Mouse (Mus musculus) hindbrain, embryonic 12.5 days (tissue): ENCODE results near the gene Pcsk2. TPM values are rescaled to one million over a fixed set of nuclear protein-coding genes. Genes with fewer than 3 reads are reported as not detected.

Experiments
- ATAC-seq: fragments of 200-750 bp; cut with Nextera tagmentation; 2 replicates; pipeline ENCODE4 v1.8.0; 2017; ENCODE audit warnings: moderate TSS enrichment; ENCODE audit not compliant: low FRiP score
- H3K27ac ChIP-seq: fragments of 300-500 bp; sonication (generic); 2 replicates; pipeline ENCODE4 v1.5.1; 2016; ENCODE audit warnings: mild to moderate bottlenecking
- H3K27me3 ChIP-seq: fragments of 300-500 bp; sonication (generic); 2 replicates; pipeline ENCODE4 v1.6.1; 2016; ENCODE audit warnings: mild to moderate bottlenecking
- H3K36me3 ChIP-seq: fragments of 300-500 bp; sonication (generic); 2 replicates; pipeline ENCODE4 v1.6.1; 2016; ENCODE audit warnings: mild to moderate bottlenecking
- H3K4me1 ChIP-seq: fragments of 300-500 bp; sonication (generic); 2 replicates; pipeline ENCODE4 v1.6.1; 2016
- H3K4me2 ChIP-seq: fragments of 300-500 bp; sonication (generic); replicated peaks from 2 replicates; pipeline ENCODE4 v1.6.1; 2016; ENCODE audit warnings: mild to moderate bottlenecking
- H3K4me3 ChIP-seq: fragments of 300-500 bp; sonication (generic); 2 replicates; pipeline ENCODE4 v1.5.1; 2016; ENCODE audit warnings: mild to moderate bottlenecking
- H3K9ac ChIP-seq: fragments of 300-500 bp; sonication (generic); 2 replicates; pipeline ENCODE4 v1.6.1; 2016; ENCODE audit warnings: mild to moderate bottlenecking, moderate library complexity
- H3K9me3 ChIP-seq: fragments of 300-500 bp; sonication (generic); replicated peaks from 2 replicates; pipeline ENCODE4 v1.6.1; 2016; ENCODE audit warnings: mild to moderate bottlenecking
- WGBS: fragments of 180-500 bp; shearing (Covaris S2); methylation state at CpG from one replicate; pipeline ENCODE4 v1.1.7; 2016; 5-methylcytosine and 5-hydroxymethylcytosine counted together
- polyA plus RNA-seq: library from polyadenylated mRNA; unstranded; fragments of >200 nt; fragmentation: Nextera tagmentation; extraction: Ambion mirVana; gene quantifications from 2 replicates; pipeline ENCODE4 v1.2.1, GENCODE M21; 2016

Gene Pcsk2
- polyA plus RNA-seq, 1 experiment from 2014 or later = 8.6 TPM

DNA sequence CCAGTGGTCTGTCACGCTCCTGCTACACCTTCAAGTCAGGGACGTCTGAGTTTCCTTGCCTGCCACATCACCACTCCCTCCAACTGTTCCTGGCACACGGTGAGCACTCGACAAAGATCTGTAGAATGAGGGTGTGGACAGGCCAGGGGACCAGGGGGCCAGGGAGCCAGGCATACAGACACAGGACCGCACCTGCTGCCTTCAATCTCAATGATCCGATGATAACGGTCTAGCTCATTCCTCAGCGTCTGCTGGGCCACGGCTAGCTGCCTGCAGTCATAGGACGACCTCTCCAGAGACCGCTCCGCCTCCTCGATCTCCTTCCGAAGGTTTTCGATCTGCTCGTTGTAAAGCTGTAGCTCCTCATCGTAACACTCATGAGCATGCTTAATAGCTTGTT is 285.7 kb downstream of the Pcsk2 start:
- 78% methylated on average over 17 of the region's 17 CpGs for WGBS
- H3K9me3 ChIP-seq = no peaks in the 10 kb centered on the region
- no peak for ATAC-seq
- no peak overlapping the region for H3K4me3 ChIP-seq
- no peaks in the 10 kb centered on the region for H3K27me3 ChIP-seq
- H3K36me3 ChIP-seq = no peaks in the 10 kb centered on the region
- H3K27ac ChIP-seq = no peak overlapping the region
- no peaks in the 10 kb centered on the region for H3K4me1 ChIP-seq
- H3K4me2 ChIP-seq = no peak overlapping the region
- no peak overlapping the region for H3K9ac ChIP-seq

DNA sequence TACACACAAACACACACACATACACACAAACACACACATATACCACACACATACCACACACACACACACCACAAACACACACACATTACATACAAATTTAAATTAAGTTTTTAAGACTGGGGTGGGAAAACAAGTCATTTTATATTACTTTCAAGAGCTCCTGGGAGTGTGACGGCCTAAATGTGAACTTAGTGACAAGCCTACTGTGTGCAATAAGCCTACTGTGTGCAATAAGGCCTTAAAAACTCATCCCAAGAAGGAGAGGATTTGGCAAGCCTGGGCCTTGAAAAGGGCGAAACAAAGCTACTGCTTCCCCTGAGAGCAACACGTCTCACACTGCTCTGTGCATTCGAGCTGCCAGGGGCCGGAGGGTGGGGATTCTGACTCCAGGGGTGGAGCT is 286.8 kb downstream of the Pcsk2 start:
- H3K9ac ChIP-seq = peak overlapping the region; percentile 27; the same call in 1 of the 2 replicates
- no peak overlapping the region for H3K27ac ChIP-seq
- ATAC-seq = no peak
- H3K4me2 ChIP-seq = no peak overlapping the region
- H3K9me3 ChIP-seq = no peaks in the 10 kb centered on the region
- 83% methylated on average over 5 of the region's 5 CpGs for WGBS
- no peaks in the 10 kb centered on the region for H3K27me3 ChIP-seq
- no peak overlapping the region for H3K4me3 ChIP-seq
- 0 out of 2 replicates have a peak, but pooled peaks cover 4% of the 10 kb centered on the region for H3K4me1 ChIP-seq
- H3K36me3 ChIP-seq = no peaks in the 10 kb centered on the region

DNA sequence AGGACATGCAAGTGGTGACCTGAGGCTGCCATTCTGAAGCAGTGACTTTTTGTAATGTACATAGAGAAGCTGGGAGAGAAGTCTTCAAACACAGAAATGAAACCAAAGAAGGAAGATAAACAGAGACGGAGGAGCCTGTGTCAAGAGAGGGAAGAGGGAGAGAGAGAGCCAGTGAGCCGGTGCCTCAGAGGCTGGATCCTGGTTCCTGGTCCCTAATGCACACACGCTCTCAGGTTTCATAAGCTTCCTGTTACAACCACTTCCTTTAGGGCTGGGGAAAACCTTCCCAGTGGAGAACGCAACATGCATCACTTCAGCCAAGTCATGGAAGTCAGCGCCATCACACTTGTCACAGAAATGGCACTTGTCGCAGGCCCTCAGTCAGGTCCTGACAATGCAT is 288.1 kb downstream of the Pcsk2 start:
- WGBS = 76% methylated on average over 6 of the region's 6 CpGs
- Histone ChIP-seq H3K4me2 (no peak overlapping the region), H3K36me3 (no peaks in the 10 kb centered on the region), H3K9me3 (no peaks in the 10 kb centered on the region), H3K27ac (no peak overlapping the region), H3K4me3 (no peak overlapping the region), H3K4me1 (0 out of 2 replicates have a peak, but pooled peaks cover 4% of the 10 kb centered on the region), H3K27me3 (no peaks in the 10 kb centered on the region), H3K9ac (no peak overlapping the region)
- no peak for ATAC-seq

DNA sequence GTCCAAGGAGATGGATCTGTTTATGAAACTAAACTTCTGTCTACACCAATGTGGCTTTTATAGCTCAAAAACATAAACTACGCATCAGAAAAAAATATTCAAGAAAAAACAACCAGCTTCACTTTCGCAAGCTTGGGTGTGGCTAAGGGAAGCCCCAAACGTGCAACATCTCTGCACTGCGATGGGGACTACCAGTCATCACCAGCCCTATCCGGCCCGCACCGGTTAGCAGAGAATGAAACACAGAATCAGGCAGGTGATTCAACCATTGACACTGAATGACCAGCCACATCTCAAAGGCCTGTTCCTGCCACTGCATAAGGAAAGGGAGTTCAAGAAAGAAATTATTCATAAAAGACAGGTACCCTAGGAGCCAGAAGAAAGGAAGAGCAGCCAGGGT is 289.9 kb downstream of the Pcsk2 start:
- Histone ChIP-seq H3K4me1 (0 out of 2 replicates have a peak, but pooled peaks cover 4% of the 10 kb centered on the region), H3K9ac (no peak overlapping the region), H3K27me3 (no peaks in the 10 kb centered on the region), H3K9me3 (no peaks in the 10 kb centered on the region), H3K4me2 (no peak overlapping the region), H3K4me3 (no peak overlapping the region), H3K36me3 (no peaks in the 10 kb centered on the region), H3K27ac (no peak overlapping the region)
- no peak for ATAC-seq
- 83% methylated on average over 7 of the region's 7 CpGs for WGBS

DNA sequence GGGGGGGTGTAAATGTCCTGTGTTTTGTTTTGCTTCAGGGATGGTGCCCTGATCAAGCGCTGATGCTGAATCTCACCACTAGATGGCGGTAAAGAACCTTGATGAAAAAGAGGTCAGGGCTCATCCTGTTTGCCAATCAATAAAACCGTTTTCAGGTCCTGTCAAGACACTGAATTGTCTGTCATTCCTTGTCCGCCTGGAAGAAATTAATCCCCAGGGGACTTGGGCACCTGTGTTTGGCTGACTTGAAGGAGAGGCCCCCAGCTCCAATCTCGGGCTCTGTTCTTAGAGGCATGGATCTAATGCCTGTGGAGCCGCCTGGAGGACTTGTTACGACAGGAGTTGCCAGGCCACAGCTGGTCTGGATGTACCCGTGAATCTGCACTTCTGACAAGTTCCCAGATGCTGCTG is 291.3 kb downstream of the Pcsk2 start:
- Histone ChIP-seq H3K4me2 (peak overlapping the region; percentile 46), H3K9me3 (no peaks in the 10 kb centered on the region), H3K9ac (0 out of 2 replicates have a peak overlapping the region, but pooled peaks have one; percentile 23), H3K27me3 (no peaks in the 10 kb centered on the region), H3K4me1 (0 out of 2 replicates have a peak, but pooled peaks cover 4% of the 10 kb centered on the region), H3K4me3 (peak overlapping the region; percentile 17; the same call in 1 of the 2 replicates), H3K27ac (no peak overlapping the region), H3K36me3 (no peaks in the 10 kb centered on the region)
- WGBS = 2% methylated on average over 8 of the region's 8 CpGs
- peak; percentile 66 for ATAC-seq

DNA sequence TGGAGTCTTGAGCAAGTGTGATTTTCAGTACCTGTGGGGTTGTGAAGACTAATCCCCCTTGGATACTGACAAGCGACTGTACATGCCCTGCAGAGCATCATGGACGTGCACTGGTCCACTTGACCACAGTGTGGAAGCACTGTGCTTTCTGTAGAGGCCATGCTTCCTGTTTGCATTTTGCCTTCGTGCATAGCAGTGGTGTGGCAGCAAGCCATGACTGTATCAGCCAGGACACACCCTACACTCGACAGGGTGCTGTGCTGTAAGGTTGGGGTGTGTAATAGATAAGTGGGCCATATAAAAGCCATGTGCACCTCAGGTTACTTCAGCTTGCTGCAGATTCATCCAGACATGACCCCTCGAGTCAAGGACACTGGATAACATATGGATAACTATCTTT is 292.7 kb downstream of the Pcsk2 start:
- no peaks in the 10 kb centered on the region for H3K36me3 ChIP-seq

DNA sequence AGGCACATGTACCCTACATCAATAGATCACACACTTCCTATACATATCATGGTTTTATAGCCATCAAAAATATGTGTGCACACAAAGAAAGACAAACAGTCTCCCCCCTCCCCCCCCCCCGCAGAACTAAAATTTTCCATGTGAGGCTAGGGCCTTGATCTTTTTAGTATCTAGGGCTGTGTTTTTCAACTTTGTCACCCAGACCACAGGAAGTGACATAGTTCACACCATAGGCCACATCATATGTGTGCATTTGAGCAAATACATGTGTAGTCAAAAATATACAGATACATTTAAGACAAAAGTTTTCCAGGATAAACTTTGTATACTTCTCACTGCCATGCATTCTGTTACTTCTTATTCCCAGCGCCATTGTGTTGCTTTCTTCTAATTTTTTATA is 293.5 kb downstream of the Pcsk2 start:
- ATAC-seq = no peak
- Histone ChIP-seq H3K4me3 (no peak overlapping the region), H3K9me3 (no peaks in the 10 kb centered on the region), H3K4me2 (no peak overlapping the region), H3K4me1 (0 out of 2 replicates have a peak, but pooled peaks cover 4% of the 10 kb centered on the region), H3K27ac (no peak overlapping the region), H3K27me3 (no peaks in the 10 kb centered on the region), H3K9ac (no peak overlapping the region), H3K36me3 (no peaks in the 10 kb centered on the region)
- 99% methylated on average over 2 of the region's 2 CpGs for WGBS

More for the DNA sequence above, 292.7 kb downstream of the Pcsk2 start:
- ATAC-seq = no peak
- no peak overlapping the region for H3K27ac ChIP-seq
- H3K27me3 ChIP-seq = no peaks in the 10 kb centered on the region
- H3K4me1 ChIP-seq = 0 out of 2 replicates have a peak, but pooled peaks cover 4% of the 10 kb centered on the region
- no peaks in the 10 kb centered on the region for H3K9me3 ChIP-seq
- H3K4me2 ChIP-seq = no peak overlapping the region
- H3K9ac ChIP-seq = no peak overlapping the region
- no peak overlapping the region for H3K4me3 ChIP-seq
- WGBS = 71% methylated on average over 5 of the region's 5 CpGs

DNA sequence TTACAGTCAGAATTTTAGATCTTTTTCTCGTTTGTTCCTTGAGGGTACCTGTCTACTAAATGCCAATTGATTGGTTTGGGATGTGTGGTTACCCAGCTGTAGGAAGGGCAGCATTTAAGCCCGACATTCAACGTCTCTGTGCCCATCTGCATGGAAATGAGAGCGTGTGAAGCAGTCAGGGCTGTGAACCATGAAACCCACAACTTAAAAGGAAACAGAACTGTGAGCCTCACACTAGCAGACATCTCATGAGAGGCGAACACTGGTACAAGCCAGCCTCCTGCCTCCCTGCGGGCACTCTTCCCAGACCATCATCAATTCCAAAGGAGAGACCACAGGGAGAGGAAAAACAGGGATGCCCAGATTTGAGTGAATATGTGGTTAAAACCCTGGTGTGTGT is 294.9 kb downstream of the Pcsk2 start:
- no peak overlapping the region for H3K4me2 ChIP-seq

DNA sequence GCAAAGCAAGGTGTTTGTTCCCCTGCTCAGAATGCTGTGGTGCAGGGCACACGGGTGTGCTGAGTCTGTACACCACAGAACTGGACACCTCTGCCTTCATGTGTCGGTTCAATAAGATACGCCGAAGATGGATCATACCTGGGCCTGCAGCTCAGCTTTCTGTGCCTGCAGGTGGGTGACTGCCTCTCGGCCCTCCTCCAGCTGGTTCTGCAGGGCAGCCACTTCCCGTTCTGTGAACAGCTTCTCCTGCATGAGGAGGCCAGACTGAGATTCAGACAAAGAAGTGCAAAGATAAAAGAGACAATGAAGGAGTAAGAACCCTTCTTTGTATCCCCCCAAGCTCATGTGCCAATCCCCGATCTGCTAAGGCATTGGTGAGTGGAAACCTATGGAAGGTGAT is 295.6 kb downstream of the Pcsk2 start:
- H3K4me3 ChIP-seq = no peak overlapping the region
- H3K4me2 ChIP-seq = no peak overlapping the region
- H3K9me3 ChIP-seq = no peaks in the 10 kb centered on the region
- no peaks in the 10 kb centered on the region for H3K36me3 ChIP-seq
- no peak for ATAC-seq
- no peak overlapping the region for H3K9ac ChIP-seq
- WGBS = 80% methylated on average over 7 of the region's 7 CpGs
- H3K27me3 ChIP-seq = no peaks in the 10 kb centered on the region
- H3K4me1 ChIP-seq = 0 out of 2 replicates have a peak, but pooled peaks cover 4% of the 10 kb centered on the region
- no peak overlapping the region for H3K27ac ChIP-seq

More for the DNA sequence above, 294.9 kb downstream of the Pcsk2 start:
- WGBS = 78% methylated on average over 6 of the region's 6 CpGs
- no peak overlapping the region for H3K27ac ChIP-seq
- ATAC-seq = no peak
- no peak overlapping the region for H3K4me3 ChIP-seq
- H3K9me3 ChIP-seq = no peaks in the 10 kb centered on the region
- H3K27me3 ChIP-seq = no peaks in the 10 kb centered on the region
- H3K36me3 ChIP-seq = no peaks in the 10 kb centered on the region
- H3K4me1 ChIP-seq = 0 out of 2 replicates have a peak, but pooled peaks cover 4% of the 10 kb centered on the region
- H3K9ac ChIP-seq = no peak overlapping the region

DNA sequence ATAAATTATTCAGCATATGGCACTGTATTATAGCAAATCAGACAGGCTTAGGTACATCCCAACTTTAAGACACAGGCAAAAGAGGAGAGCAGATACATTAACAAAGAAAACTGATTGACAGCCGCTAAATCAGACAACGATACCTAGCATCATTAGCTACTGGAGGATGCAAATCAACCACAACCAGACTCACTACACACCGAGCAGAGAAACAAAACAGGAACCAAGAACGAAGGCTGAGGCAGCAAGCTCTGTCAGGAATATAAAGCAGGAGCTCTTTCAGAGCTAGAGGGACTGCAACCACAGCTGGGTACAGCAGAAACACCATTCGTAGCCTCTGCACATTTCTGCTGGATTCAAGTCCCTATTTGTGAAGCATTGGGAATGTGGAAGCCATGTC is 298.8 kb downstream of the Pcsk2 start:
- Histone ChIP-seq H3K4me3 (no peak overlapping the region), H3K9me3 (no peaks in the 10 kb centered on the region), H3K27me3 (no peaks in the 10 kb centered on the region), H3K27ac (no peak overlapping the region), H3K4me2 (no peak overlapping the region), H3K9ac (no peak overlapping the region), H3K36me3 (no peaks in the 10 kb centered on the region), H3K4me1 (no peaks in the 10 kb centered on the region)
- ATAC-seq = no peak
- 85% methylated on average over 5 of the region's 5 CpGs for WGBS

DNA sequence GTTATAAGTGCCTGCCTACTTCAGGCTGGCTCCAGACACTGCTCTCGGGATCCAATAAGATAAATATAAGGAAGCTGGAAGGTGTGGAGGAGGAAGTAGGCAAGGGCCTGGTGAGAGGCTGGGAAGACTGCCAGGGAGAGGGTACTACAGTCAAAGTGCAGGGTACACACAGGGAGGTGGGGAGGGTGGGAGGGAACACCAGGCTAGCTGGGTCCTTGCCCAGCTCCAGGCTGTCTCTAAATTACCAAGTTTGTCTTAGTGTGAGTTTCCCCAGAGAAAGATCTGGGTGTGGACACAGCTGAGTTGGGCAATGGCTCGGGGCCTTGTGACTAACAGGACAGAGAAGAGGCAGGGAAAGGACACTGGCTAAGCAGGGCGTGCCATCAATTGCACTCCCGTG is 300.8 kb downstream of the Pcsk2 start:
- H3K9ac ChIP-seq = peak overlapping the region; percentile 9; the same call in 1 of the 2 replicates
- no peak overlapping the region for H3K27ac ChIP-seq
- H3K4me2 ChIP-seq = no peak overlapping the region
- H3K4me3 ChIP-seq = no peak overlapping the region
- no peaks in the 10 kb centered on the region for H3K9me3 ChIP-seq
- no peak for ATAC-seq
- no peaks in the 10 kb centered on the region for H3K36me3 ChIP-seq
- no peaks in the 10 kb centered on the region for H3K27me3 ChIP-seq
- H3K4me1 ChIP-seq = no peaks in the 10 kb centered on the region
- 78% methylated on average over 4 of the region's 4 CpGs for WGBS

DNA sequence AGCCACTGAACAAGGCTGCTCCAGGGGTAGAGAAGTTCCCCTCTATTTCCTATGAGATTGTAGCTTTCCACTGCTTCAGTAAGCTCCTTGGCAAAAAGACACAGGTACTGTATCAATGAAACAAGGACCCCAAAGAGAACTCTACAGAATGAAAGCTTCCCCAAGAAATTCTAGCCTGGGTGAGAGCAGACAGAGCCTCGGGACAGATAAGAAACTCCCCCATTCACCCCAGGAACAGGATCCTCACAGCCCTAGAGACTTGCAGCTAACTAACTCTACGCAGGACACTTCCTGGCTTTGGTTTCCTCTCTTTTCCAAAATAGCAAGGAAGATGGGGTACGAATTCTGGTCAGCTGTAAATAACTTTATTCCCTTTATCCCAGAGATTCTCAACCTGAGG is 301.3 kb downstream of the Pcsk2 start:
- no peak overlapping the region for H3K4me2 ChIP-seq
- no peaks in the 10 kb centered on the region for H3K36me3 ChIP-seq
- H3K4me1 ChIP-seq = no peaks in the 10 kb centered on the region
- H3K27me3 ChIP-seq = no peaks in the 10 kb centered on the region
- H3K27ac ChIP-seq = no peak overlapping the region
- 0 out of 2 replicates have a peak overlapping the region, but pooled peaks have one; percentile 9 for H3K9ac ChIP-seq
- no peak overlapping the region for H3K4me3 ChIP-seq
- WGBS = 69% methylated on average over 3 of the region's 3 CpGs
- no peak for ATAC-seq
- no peaks in the 10 kb centered on the region for H3K9me3 ChIP-seq
